Mouse (Mus musculus) bone marrow, adult 2 months (tissue): ENCODE results near the gene Arid4a.

Experiments
- CTCF ChIP-seq: fragments of 200-500 bp; IDR thresholded peaks from 2 replicates; pipeline ENCODE4 v1.5.1; 2011; ENCODE audit warnings: low read length, control low read depth; ENCODE audit not compliant: control insufficient read depth, insufficient read depth
- POLR2A ChIP-seq: fragments of 200-500 bp; IDR thresholded peaks from 2 replicates; pipeline ENCODE4 v1.6.1; 2011; ENCODE audit warnings: low read depth, mild to moderate bottlenecking, control low read depth, low read length, borderline replicate concordance; ENCODE audit not compliant: control insufficient read depth

- TF ChIP-seq CTCF: no peak
- no peak for TF ChIP-seq POLR2A
Observed at GRCm38 (mm10) chr12:71052341-71052995, 36.7 kb downstream of the Arid4a start.
